Mouse (Mus musculus) midbrain, embryonic 15.5 days (tissue): Measurements from ENCODE around the gene Large1. TPM values are rescaled to one million over a fixed set of nuclear protein-coding genes. Genes with fewer than 3 reads are reported as not detected.
"Not testable (repeated sequence)": the region's sequence is repeated elsewhere in the genome, so short reads cannot be mapped to it uniquely, and the experiment has no call there.

Experiments
- ATAC-seq: fragments of 200-750 bp; cut with Nextera tagmentation; replicated peaks from 2 replicates; pipeline ENCODE4 v1.8.0; 2017; ENCODE audit warnings: moderate TSS enrichment
- H3K27ac ChIP-seq: fragments of 300-500 bp; sonication (generic); 2 replicates; pipeline ENCODE4 v1.5.1; 2015; ENCODE audit warnings: mild to moderate bottlenecking, inconsistent platforms
- H3K27me3 ChIP-seq: fragments of 300-500 bp; sonication (generic); replicated peaks from 2 replicates; pipeline ENCODE4 v1.6.1; 2015; ENCODE audit warnings: inconsistent platforms
- H3K36me3 ChIP-seq: fragments of 300-500 bp; sonication (generic); replicated peaks from 2 replicates; pipeline ENCODE4 v1.6.1; 2015; ENCODE audit warnings: inconsistent platforms
- H3K4me1 ChIP-seq: fragments of 300-500 bp; sonication (generic); 2 replicates; pipeline ENCODE4 v1.6.1; 2015; ENCODE audit warnings: inconsistent platforms
- H3K4me2 ChIP-seq: fragments of 300-500 bp; sonication (generic); 2 replicates; pipeline ENCODE4 v1.6.1; 2015; ENCODE audit warnings: inconsistent platforms, mild to moderate bottlenecking, moderate library complexity
- H3K4me3 ChIP-seq: fragments of 300-500 bp; sonication (generic); 2 replicates; pipeline ENCODE4 v1.5.1; 2015; ENCODE audit warnings: mild to moderate bottlenecking, inconsistent platforms
- H3K9ac ChIP-seq: fragments of 300-500 bp; sonication (generic); 2 replicates; pipeline ENCODE4 v1.6.1; 2015; ENCODE audit warnings: mild to moderate bottlenecking, inconsistent platforms
- H3K9me3 ChIP-seq: fragments of 300-500 bp; sonication (generic); 2 replicates; pipeline ENCODE4 v1.6.1; 2016; ENCODE audit warnings: inconsistent platforms
- WGBS: fragments of 180-500 bp; shearing (Covaris S2); methylation state at CpG from one replicate; pipeline ENCODE4 v1.1.7; 2015; ENCODE audit warnings: mixed read lengths; 5-methylcytosine and 5-hydroxymethylcytosine counted together
- polyA plus RNA-seq: library from polyadenylated mRNA; unstranded; fragments of >200 nt; fragmentation: Nextera tagmentation; extraction: Ambion mirVana; gene quantifications from 2 replicates; pipeline ENCODE4 v1.2.1, GENCODE M21; 2015

Large1 gene
- polyA plus RNA-seq, 1 experiment from 2014 or later = 14.2 TPM

DNA sequence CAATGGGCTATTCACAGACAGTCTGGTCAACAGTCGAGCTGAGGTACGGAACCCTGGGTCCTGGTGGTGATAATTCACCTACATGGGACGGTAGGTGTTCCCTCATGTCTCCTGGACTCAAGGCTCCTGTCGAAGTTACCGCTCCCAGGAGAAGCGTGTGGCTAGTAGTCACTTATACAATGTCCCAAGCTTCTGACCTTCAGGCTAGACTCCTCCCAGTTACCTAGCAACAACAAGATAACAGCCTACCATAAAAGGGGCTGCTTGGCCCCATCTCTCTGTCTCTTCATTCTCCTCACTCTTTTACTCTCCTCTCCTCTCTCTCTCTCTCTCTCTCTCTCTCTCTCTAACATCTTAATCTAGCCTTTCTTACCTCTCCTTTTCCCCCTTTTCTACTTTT lies 217.9 kb downstream of the Large1 start:
- Histone ChIP-seq H3K9me3 (no peaks in the 10 kb centered on the region), H3K4me2 (no peak overlapping the region), H3K36me3 (no peaks in the 10 kb centered on the region), H3K27me3 (no peaks in the 10 kb centered on the region), H3K9ac (no peak overlapping the region), H3K4me3 (no peak overlapping the region), H3K27ac (no peak overlapping the region), H3K4me1 (no peaks in the 10 kb centered on the region)
- WGBS = 92% methylated on average over 6 of the region's 6 CpGs
- ATAC-seq = no peak

GRCm38 (mm10) chr8:73132080-73132479 lies 221.3 kb downstream of the Large1 start:
- H3K27ac ChIP-seq = no peak overlapping the region
- no peak for ATAC-seq
- no peaks in the 10 kb centered on the region for H3K36me3 ChIP-seq
- H3K27me3 ChIP-seq = no peaks in the 10 kb centered on the region
- H3K4me3 ChIP-seq = no peak overlapping the region
- H3K9ac ChIP-seq = no peak overlapping the region
- no peak overlapping the region for H3K4me2 ChIP-seq
- no peaks in the 10 kb centered on the region for H3K9me3 ChIP-seq
- H3K4me1 ChIP-seq = no peaks in the 10 kb centered on the region
- 95% methylated on average over 2 of the region's 2 CpGs for WGBS

GRCm38 (mm10) chr8:73123864-73124499 lies 229.4 kb downstream of the Large1 start:
- H3K4me2 ChIP-seq = no peak overlapping the region
- no peaks in the 10 kb centered on the region for H3K27me3 ChIP-seq
- H3K4me1 ChIP-seq = no peaks in the 10 kb centered on the region
- no peak for ATAC-seq
- H3K9me3 ChIP-seq = no peaks in the 10 kb centered on the region
- no peak overlapping the region for H3K9ac ChIP-seq
- 84% methylated on average over 5 of the region's 5 CpGs for WGBS
- no peaks in the 10 kb centered on the region for H3K36me3 ChIP-seq
- H3K4me3 ChIP-seq = no peak overlapping the region
- H3K27ac ChIP-seq = no peak overlapping the region

DNA sequence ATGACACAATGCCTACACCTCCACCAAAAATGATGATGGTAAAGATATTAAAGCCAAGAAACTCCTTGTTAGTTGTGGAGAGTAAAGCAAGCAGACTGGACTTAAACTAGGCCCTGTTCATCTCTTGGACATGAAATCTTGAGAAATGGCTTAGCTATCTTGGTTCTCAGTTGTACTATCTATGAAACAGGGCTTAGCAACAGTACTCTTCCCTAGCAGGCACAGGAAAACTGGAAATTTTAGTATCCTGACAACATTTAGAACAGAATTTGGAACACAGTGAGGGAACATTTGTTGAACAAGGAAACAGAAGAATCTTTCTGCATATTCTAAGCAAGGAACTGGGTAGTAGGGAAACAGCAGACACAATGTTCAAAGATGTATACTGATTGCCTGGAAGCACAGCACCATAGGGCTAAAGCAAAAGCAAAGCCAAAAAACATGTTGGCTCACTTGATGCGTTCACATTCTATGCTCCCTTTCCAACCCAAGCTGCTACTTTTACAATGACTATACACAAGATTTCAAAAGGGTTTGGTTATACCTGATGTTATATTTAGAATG lies 240.9 kb downstream of the Large1 start:
- Histone ChIP-seq H3K4me2 (no peak overlapping the region), H3K4me3 (no peak overlapping the region), H3K9me3 (no peaks in the 10 kb centered on the region), H3K27ac (no peak overlapping the region), H3K27me3 (no peaks in the 10 kb centered on the region), H3K4me1 (no peaks in the 10 kb centered on the region), H3K9ac (no peak overlapping the region), H3K36me3 (no peaks in the 10 kb centered on the region)
- no peak for ATAC-seq
- 98% methylated on average over 1 of the region's 1 CpGs for WGBS

DNA sequence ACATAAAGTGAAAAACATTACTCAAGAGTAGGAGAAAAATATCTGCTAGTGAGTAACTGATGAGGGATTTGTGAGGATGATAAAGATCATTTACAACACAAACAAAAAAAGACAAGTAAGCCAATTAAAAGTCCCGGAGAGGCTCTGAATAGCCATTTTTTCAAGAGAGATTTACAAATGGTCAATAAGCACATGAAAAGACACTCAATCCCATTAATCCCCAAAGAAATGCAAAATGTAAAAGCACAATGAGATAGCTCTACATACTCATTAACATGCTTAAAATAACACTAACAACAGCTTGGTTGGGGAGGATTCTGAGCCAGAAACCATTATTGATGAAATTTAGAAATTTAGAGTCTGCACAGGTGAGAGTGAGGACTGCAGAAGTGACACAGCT lies 249.3 kb downstream of the Large1 start:
- no peak overlapping the region for H3K9ac ChIP-seq
- H3K27ac ChIP-seq = no peak overlapping the region
- 26% methylated on average over 1 of the region's 1 CpGs for WGBS
- no peak overlapping the region for H3K4me3 ChIP-seq
- H3K4me2 ChIP-seq = no peak overlapping the region
- H3K36me3 ChIP-seq = no peaks in the 10 kb centered on the region
- H3K4me1 ChIP-seq = no peaks in the 10 kb centered on the region
- no peak for ATAC-seq
- no peaks in the 10 kb centered on the region for H3K27me3 ChIP-seq
- no peaks in the 10 kb centered on the region for H3K9me3 ChIP-seq

DNA sequence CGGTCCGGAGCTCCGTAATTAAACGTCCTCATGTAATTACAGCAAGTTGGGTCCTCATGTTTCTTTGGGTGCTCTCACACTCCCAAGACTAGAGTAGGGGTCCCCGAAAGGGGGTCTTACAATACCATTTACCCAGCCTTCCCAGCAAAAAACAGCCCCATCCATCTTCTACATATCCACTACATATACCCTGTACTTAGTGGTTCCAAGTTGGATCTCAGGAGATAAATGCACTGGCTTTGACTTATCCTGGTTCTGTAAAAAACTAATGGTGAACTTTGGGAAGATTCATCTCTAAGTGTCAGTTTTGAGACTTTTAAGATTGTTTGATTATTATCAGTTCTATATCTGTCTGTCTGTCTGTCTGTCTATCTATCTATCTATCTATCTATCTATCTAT lies 252.3 kb downstream of the Large1 start:
- H3K4me2 ChIP-seq = no peak overlapping the region
- H3K4me3 ChIP-seq = no peak overlapping the region
- ATAC-seq = no peak
- H3K27me3 ChIP-seq = no peaks in the 10 kb centered on the region
- no peak overlapping the region for H3K27ac ChIP-seq
- 91% methylated on average over 5 of the region's 5 CpGs for WGBS
- H3K36me3 ChIP-seq = no peaks in the 10 kb centered on the region
- no peak overlapping the region for H3K9ac ChIP-seq
- H3K9me3 ChIP-seq = no peaks in the 10 kb centered on the region
- H3K4me1 ChIP-seq = no peaks in the 10 kb centered on the region

DNA sequence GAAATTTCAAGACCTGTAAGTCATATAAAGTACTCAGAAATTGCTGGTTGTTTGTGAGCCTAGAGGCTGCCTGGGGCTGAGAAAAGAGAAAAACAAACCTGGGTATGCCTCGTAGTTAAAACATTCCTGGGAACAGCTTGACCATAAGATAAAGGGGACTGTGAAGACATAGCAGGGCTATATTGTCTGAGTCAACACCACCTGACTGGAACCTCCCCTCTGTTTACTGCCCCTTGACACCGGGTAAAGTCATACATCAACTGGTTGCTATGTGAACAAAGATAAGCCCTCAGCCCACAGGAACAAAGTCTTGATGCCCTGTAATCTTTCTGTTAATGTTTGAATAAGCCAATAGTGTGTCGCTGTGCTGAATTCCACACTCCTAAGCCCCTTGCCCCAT lies 252.7 kb downstream of the Large1 start:
- not testable (repeated sequence) for H3K27me3 ChIP-seq, H3K4me1 ChIP-seq, H3K4me3 ChIP-seq, H3K27ac ChIP-seq, H3K4me2 ChIP-seq, ATAC-seq, H3K9ac ChIP-seq, H3K36me3 ChIP-seq, H3K9me3 ChIP-seq
- WGBS = 54% methylated on average over 3 of the region's 3 CpGs

- Histone ChIP-seq H3K4me2 (no peak overlapping the region), H3K27ac (no peak overlapping the region), H3K4me1 (no peaks in the 10 kb centered on the region), H3K9ac (no peak overlapping the region), H3K9me3 (no peaks in the 10 kb centered on the region), H3K27me3 (no peaks in the 10 kb centered on the region), H3K36me3 (no peaks in the 10 kb centered on the region), H3K4me3 (no peak overlapping the region)
- WGBS = 92% methylated on average over 3 of the region's 3 CpGs
- ATAC-seq = no peak
Measured at GRCm38 (mm10) chr8:73099542-73099941, 253.8 kb downstream of the Large1 start.

DNA sequence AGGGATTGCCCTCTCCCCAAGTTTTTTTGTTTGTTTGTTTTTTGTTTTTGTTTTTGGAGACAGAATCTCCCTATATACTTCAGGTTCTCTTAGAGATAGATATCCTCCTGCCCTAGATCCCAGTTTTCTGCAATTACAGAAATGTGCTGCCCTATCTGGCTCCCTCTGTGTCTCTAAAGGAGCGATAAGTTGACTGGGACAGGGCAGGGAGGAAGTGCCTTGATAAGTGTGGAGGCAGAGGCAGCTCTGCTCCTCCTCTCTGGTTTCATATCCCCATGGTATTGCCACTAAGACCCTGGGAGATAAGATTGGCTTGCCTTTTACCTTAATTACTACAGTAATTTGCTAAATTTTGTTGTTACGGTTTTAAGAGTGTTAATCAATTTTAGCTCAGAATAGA lies 256.4 kb downstream of the Large1 start:
- Histone ChIP-seq H3K27me3 (no peaks in the 10 kb centered on the region), H3K4me1 (no peaks in the 10 kb centered on the region), H3K27ac (no peak overlapping the region), H3K9me3 (no peaks in the 10 kb centered on the region), H3K36me3 (no peaks in the 10 kb centered on the region), H3K4me3 (no peak overlapping the region), H3K9ac (no peak overlapping the region), H3K4me2 (no peak overlapping the region)
- WGBS = 84% methylated on average over 2 of the region's 2 CpGs
- ATAC-seq = no peak

- not testable (repeated sequence) for H3K4me1 ChIP-seq, ATAC-seq, H3K4me2 ChIP-seq, H3K36me3 ChIP-seq, H3K9ac ChIP-seq, H3K9me3 ChIP-seq, H3K27ac ChIP-seq, H3K4me3 ChIP-seq, H3K27me3 ChIP-seq
- WGBS = 100% methylated on average over 1 of the region's 1 CpGs
Measured at GRCm38 (mm10) chr8:73077746-73078145, 275.6 kb downstream of the Large1 start.

- no peak overlapping the region for H3K4me2 ChIP-seq
- no peaks in the 10 kb centered on the region for H3K4me1 ChIP-seq
- no peaks in the 10 kb centered on the region for H3K27me3 ChIP-seq
- no peak overlapping the region for H3K4me3 ChIP-seq
- no peaks in the 10 kb centered on the region for H3K36me3 ChIP-seq
- ATAC-seq = no peak
- no peak overlapping the region for H3K9ac ChIP-seq
- H3K27ac ChIP-seq = no peak overlapping the region
- H3K9me3 ChIP-seq = no peaks in the 10 kb centered on the region
- 55% methylated on average over 1 of the region's 1 CpGs for WGBS
Measured at GRCm38 (mm10) chr8:73061410-73061809, 291.9 kb downstream of the Large1 start.

GRCm38 (mm10) chr8:73054726-73055125 lies 298.6 kb downstream of the Large1 start:
- WGBS = 80% methylated on average over 1 of the region's 1 CpGs
- ATAC-seq = no peak

GRCm38 (mm10) chr8:73053878-73054277 lies 299.5 kb downstream of the Large1 start:
- no peak overlapping the region for H3K4me2 ChIP-seq
- H3K27me3 ChIP-seq = no peaks in the 10 kb centered on the region
- ATAC-seq = no peak
- no peaks in the 10 kb centered on the region for H3K9me3 ChIP-seq
- no peaks in the 10 kb centered on the region for H3K36me3 ChIP-seq
- H3K9ac ChIP-seq = no peak overlapping the region
- 91% methylated on average over 3 of the region's 3 CpGs for WGBS
- H3K4me1 ChIP-seq = no peaks in the 10 kb centered on the region
- no peak overlapping the region for H3K27ac ChIP-seq
- no peak overlapping the region for H3K4me3 ChIP-seq

More at GRCm38 (mm10) chr8:73054726-73055125, 298.6 kb downstream of the Large1 start:
- H3K36me3 ChIP-seq = no peaks in the 10 kb centered on the region
- no peaks in the 10 kb centered on the region for H3K4me1 ChIP-seq
- no peak overlapping the region for H3K4me3 ChIP-seq
- H3K27ac ChIP-seq = no peak overlapping the region
- H3K9ac ChIP-seq = no peak overlapping the region
- H3K4me2 ChIP-seq = no peak overlapping the region
- no peaks in the 10 kb centered on the region for H3K9me3 ChIP-seq
- no peaks in the 10 kb centered on the region for H3K27me3 ChIP-seq
